Mouse (Mus musculus) gastrocnemius, adult 18-20 months (tissue): ENCODE results near the gene Gm26938. TPM values are rescaled to one million over a fixed set of nuclear protein-coding genes. Genes with fewer than 3 reads are reported as not detected.

ENCODE experiments used
- DNase-seq: peaks from one replicate; pipeline ENCODE4 v3.0.0; 2021; ENCODE audit warnings: low spot score
- long read RNA-seq, 2 experiments: library from polyadenylated mRNA; stranded (forward); transcript quantifications; one replicate each; pipeline ENCODE4 v2.0.0; 2021
- total RNA-seq, 2 experiments: library from RNA; stranded (reverse); gene quantifications; 2 replicates each; pipeline ENCODE4 v1.2.3; 2021

Gene Gm26938
- not detected for total RNA-seq
- long read RNA-seq, experiment 1: 0 reads
- long read RNA-seq, experiment 2: 0 reads

- DNase-seq: peak; percentile 93
These were observed at the start of gene Gm26938, which contains the start of gene Psmg3 for GRCm38 (mm10) chr5:139826357-139827055. Gm26938 (minus strand) TSS chr5:139826407. Psmg3 (minus strand) TSS chr5:139826885.

DNA sequence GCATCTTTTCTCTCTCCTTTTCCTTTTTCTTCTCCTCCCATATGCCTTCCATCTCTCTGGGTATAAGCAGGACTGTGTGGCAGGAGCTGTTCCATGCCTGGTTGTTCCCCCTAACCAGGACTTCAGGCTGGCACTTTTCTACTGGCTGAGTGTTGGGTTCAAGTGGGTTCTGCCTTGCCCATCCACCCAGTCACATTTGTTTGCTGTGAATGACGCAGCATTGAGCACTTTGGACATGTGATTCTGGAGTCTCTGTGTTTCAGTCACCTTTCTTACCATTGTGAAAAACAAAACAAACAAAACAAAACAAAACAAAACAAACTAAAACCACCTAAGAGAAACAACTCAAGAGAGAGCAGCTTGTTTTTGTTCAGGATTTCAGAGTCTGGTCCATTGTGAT lies 45.3 kb upstream of the Gm26938 start:
- no peak for DNase-seq

GRCm38 (mm10) chr5:139870886-139871285 lies 44.7 kb upstream of the Gm26938 start:
- DNase-seq: no peak

GRCm38 (mm10) chr5:139862759-139863158 lies 36.6 kb upstream of the Gm26938 start:
- peak; percentile 4 for DNase-seq

GRCm38 (mm10) chr5:139860328-139861104 lies 34.3 kb upstream of the Gm26938 start:
- no peak for DNase-seq

GRCm38 (mm10) chr5:139849626-139850320 lies 23.6 kb upstream of the Gm26938 start:
- no peak for DNase-seq

- DNase-seq: no peak
These were observed 12.9 kb upstream of the Gm26938 start for GRCm38 (mm10) chr5:139839142-139839541.

GRCm38 (mm10) chr5:139838476-139838892 lies 12.3 kb upstream of the Gm26938 start:
- peak; percentile 62 for DNase-seq

DNA sequence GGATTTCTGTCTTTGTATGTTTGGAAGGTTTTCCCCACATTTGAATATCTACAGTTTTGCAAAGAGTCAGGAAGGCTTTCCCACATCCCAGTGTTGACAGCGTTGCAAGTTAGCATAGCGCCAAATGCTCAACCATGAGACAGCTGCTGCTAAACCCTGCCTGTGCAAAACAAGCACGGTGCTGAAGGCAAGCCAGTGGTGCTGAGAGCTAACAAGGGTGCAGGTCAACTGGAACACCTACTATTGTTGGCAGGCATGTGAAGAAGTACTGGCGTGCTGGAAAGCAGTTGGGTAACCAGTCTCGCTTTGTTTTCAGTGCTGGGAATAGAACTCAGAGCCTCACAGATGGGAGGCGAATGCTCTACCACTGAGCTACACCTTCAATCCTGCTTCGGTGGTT lies 9.5 kb upstream of the Gm26938 start:
- DNase-seq: no peak

DNA sequence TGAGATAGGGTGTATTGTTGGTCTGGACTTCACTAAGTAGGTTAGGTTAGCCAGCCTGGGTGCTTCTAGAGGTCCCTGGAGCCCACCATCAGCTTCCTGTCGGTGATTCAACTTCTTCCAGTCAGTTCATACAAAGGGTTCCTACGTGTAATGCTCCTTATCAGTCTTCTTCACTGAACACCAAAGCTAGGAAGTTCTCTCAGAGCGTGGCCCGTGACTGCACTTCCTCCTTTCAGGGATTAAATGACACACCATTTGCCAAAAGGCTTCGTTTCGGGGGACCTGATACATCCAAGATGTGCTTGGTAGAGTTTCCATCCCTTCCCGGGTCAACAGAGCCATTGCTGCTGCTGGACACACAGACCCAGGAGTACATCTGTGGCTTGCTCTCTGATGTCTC lies 5.9 kb upstream of the Gm26938 start:
- DNase-seq: no peak

DNA sequence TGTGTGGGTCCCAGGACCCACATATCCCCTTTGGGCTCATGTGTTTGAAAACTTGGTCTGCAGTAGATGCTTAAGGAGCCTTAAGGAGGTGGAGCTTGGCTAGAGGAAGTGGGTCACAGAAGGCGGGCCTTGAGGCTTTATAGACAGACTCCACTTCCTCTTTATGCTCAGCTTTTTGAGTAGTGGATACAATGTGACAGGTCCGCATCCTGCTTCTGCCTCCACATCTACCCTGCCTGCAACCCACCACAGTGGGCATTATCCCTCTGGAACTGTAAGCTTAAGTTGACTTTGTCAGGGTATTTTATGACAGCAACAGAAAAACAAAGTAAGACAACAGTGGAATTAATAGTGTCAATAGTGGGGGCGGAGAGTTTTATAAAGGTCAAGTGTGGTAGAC lies 4.5 kb upstream of the Gm26938 start:
- no peak for DNase-seq

GRCm38 (mm10) chr5:139829384-139829783 lies 3.2 kb upstream of the Gm26938 start:
- no peak for DNase-seq

DNA sequence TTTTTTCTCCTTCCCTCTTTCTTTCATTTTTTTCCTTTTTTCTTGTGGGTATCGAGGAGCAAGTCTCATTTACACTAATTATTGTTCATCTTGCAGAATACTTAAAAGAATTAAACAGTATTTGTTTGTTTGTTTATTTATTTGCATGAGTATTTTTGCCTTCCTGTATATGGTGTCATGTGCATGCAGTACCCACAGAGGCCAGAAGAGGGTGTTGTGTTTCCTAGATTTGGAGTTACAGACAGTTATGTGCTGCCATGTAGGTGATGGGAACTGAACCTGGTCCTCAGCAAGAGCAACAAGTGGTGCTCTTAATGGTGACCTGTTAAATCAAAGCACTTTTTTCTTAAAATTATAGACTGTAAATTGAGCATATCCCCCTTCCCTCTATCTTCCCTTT lies 1.4 kb upstream of the Gm26938 start:
- no peak for DNase-seq

GRCm38 (mm10) chr5:139825947-139826346 lies 260 bp downstream of the Gm26938 start:
- no peak for DNase-seq

DNA sequence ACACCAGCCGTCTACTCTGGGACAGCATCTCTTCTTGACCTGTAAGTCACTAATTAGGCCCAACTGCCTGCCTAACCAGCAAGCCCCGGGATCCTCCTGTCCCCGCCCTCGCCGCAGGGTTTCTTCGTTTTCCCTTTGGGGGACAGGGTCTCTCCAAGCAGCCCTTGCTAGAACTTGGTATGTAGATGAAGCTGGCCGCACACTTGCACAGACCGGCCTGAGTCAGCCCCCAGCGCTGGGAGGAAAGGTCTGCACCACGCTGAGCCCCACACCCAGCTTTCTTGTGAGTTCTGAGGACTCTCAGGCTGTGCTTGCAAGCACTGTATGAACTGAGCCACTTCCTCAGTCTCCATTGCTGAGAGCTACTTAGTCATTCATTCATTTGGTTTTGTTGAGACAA lies 1.7 kb downstream of the Gm26938 start:
- no peak for DNase-seq

DNA sequence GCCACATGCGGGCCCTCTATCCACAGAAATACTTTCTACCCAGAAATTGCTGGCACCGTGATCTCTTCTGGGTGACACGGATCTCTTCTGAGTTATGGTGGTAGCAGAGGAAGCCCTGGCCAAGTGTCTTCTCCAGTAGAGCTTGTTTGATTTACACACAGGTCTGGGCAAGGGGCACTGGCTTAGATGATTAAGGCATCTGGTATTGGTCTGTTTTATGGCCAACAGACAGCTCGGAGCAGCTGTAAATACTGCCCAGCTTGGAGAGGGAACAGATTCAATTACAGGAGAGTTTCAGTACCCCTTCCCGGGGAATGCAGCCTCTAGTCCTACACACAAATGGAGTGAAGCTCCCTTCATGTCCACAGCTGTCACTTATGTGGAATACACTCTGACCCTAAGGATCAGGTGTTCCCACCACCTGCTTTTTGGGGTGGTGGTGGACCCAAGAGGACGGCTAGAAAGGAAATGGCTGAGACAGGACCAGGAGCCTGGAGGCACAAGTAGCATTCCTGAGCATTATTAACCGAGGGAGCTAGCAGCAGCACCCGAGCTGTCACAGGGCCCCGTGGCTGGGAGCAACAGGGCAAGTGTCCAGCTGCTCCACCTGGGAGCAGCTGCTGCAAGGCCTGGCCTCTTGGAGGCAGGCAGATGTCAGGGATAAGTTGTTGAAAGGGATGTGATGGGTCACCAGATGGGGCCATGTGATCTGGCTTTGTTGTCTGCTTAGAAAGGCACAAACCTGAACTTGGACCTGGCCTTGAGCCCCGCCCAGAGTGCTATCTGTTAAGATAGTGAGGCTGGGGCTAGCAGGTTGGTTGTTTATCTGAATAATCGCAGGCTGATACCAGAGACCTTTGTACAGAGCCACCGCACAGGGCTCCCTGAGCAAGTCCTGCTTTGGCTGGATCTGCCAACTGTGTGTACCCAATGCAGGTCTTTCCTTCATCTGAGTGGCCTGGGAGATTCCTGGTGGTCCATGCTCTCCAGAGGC lies 4.4 kb downstream of the Gm26938 start:
- no peak for DNase-seq

DNA sequence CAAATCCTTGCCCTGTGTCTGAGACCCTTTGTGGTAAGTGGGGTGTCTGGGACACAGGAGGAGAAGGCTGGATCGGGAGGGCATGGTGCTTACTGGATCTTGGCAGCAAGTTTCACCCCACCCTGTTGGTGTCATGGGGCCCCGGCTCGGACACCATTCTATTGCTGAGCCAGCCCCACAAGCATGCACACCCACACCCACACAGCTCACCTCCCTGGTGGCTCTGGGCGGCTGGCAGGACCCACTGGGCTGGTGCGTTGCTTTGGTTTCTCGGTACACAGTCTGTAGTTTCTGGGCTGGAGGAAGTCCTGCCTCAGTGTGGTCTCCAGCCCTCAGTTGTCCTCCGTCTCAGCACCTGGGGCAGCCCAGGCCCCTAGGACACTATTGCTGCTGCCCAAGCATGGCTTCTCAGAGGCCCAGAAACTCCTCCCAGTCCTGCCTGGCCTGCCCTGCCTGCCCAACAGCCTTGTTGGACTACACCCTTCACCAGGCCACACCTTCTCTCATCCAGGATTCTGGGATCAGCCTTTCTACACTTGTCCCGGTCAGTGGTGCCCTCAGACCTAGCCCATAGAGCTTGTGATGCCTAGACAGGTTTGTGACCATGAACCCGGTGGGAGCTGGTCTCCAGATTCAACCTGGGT lies 6.5 kb downstream of the Gm26938 start, which contains the start of gene Tmem184a:
Gene Tmem184a (minus strand): TSS at position 380 of the 644 bp plus-strand sequence.
- no peak for DNase-seq

GRCm38 (mm10) chr5:139818801-139819200 lies 7.4 kb downstream of the Gm26938 start:
- peak; percentile 37 for DNase-seq

GRCm38 (mm10) chr5:139818056-139818455 lies 8.2 kb downstream of the Gm26938 start:
- DNase-seq: no peak

DNA sequence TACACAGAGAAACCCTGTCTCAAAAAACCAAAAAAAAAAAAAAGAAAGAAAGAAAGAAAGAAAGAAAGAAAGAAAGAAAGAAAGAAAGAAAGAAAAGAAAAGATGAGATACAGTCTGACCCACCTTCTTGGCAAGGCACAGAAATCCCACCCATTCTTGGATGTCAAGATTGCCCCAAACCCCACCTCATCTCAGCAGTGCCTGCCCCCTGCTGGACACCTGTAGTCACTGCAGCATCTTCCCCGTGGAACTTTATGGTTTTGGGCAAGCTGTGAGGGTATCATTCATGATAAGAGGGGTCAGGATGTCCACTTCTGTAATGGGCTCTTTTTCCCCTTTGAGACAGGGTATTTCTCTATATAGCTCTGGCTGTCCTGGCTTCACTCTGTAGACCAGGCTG lies 8.9 kb downstream of the Gm26938 start:
- no peak for DNase-seq
